Mouse (Mus musculus) embryonic facial prominence, embryonic 11.5 days (tissue): Measurements from ENCODE around the gene Kcna4. TPM values are rescaled to one million over a fixed set of nuclear protein-coding genes. Genes with fewer than 3 reads are reported as not detected.

ENCODE experiments used
- ATAC-seq: fragments of 200-750 bp; cut with Nextera tagmentation; replicated peaks from 2 replicates; pipeline ENCODE4 v1.8.0; 2017; ENCODE audit warnings: low read depth; ENCODE audit not compliant: insufficient number of reproducible peaks, low FRiP score, low TSS enrichment
- DNase-seq: peaks from one replicate; pipeline ENCODE4 v3.0.0-alpha.2; 2015; ENCODE audit warnings: low spot score
- H3K27ac ChIP-seq: fragments of 300-500 bp; sonication (generic); replicated peaks from 2 replicates; pipeline ENCODE4 v1.5.1; 2014; ENCODE audit warnings: mild to moderate bottlenecking, low read depth, low read length, control low read depth
- H3K27me3 ChIP-seq: fragments of 300-500 bp; sonication (generic); 2 replicates; pipeline ENCODE4 v1.6.1; 2014; ENCODE audit warnings: mild to moderate bottlenecking, low read length, moderate library complexity, mixed read lengths; ENCODE audit not compliant: control insufficient read depth, insufficient read depth
- H3K36me3 ChIP-seq: fragments of 300-500 bp; sonication (generic); replicated peaks from 2 replicates; pipeline ENCODE4 v1.6.1; 2014; ENCODE audit warnings: low read depth, mild to moderate bottlenecking, low read length, moderate library complexity, mixed read lengths; ENCODE audit not compliant: control insufficient read depth, insufficient read depth
- H3K4me1 ChIP-seq: fragments of 300-500 bp; sonication (generic); 2 replicates; pipeline ENCODE4 v1.6.1; 2014; ENCODE audit warnings: low read length, mixed read lengths; ENCODE audit not compliant: control insufficient read depth, insufficient read depth
- H3K4me2 ChIP-seq: fragments of 300-500 bp; sonication (generic); 2 replicates; pipeline ENCODE4 v1.6.1; 2014; ENCODE audit warnings: low read depth, mild to moderate bottlenecking, control low read depth, low read length, moderate library complexity
- H3K4me3 ChIP-seq: fragments of 300-500 bp; sonication (generic); 2 replicates; pipeline ENCODE4 v1.5.1; 2014; ENCODE audit warnings: low read depth, low read length, control low read depth
- H3K9ac ChIP-seq: fragments of 300-500 bp; sonication (generic); replicated peaks from 2 replicates; pipeline ENCODE4 v1.6.1; 2014; ENCODE audit warnings: mild to moderate bottlenecking, control low read depth, low read length
- H3K9me3 ChIP-seq: fragments of 300-500 bp; sonication (generic); replicated peaks from 2 replicates; pipeline ENCODE4 v1.6.1; 2016; ENCODE audit warnings: mild to moderate bottlenecking, low read length, inconsistent platforms, mixed read lengths; ENCODE audit not compliant: control insufficient read depth
- whole genome bisulfite sequencing: fragments of 180-500 bp; shearing (Covaris S2); extraction: QIAGEN DNeasy Blood & Tissue Kit; methylation state at CpG from one replicate; pipeline ENCODE4 v1.1.7; 2014; 5-methylcytosine and 5-hydroxymethylcytosine counted together
- polyA plus RNA-seq: library from polyadenylated mRNA; unstranded; fragments of >200 nt; fragmentation: Nextera tagmentation; extraction: Ambion mirVana; gene quantifications from 2 replicates; pipeline ENCODE4 v1.2.1, GENCODE M21; 2014

Kcna4 gene
- polyA plus RNA-seq = 0.11 and 0.68 TPM in 2 replicates

GRCm38 (mm10) chr2:107289990-107290696 is at the start of gene Kcna4:
Gene Kcna4, plus strand, starts transcription at chr2:107290639.
- no peaks in the 10 kb centered on the region for H3K36me3 ChIP-seq
- peak within 1 kb of the TSS; percentile 84 for H3K4me2 ChIP-seq
- 5% methylated on average over 24 of the region's 24 CpGs for WGBS
- H3K4me3 ChIP-seq = peak within 1 kb of the TSS; percentile 39
- no peak within 1 kb of the TSS for H3K27ac ChIP-seq
- DNase-seq (peak; percentile 69), ATAC-seq (peak; percentile 98)
- peak within 1 kb of the TSS; percentile 6; the same call in 1 of the 2 replicates for H3K9ac ChIP-seq
- no peaks in the 10 kb centered on the region for H3K27me3 ChIP-seq
- no peaks in the 10 kb centered on the region for H3K9me3 ChIP-seq
- H3K4me1 ChIP-seq = no peaks in the 10 kb centered on the region; the same call in 1 of the 2 replicates

GRCm38 (mm10) chr2:107258091-107258490 is 32.3 kb upstream of the Kcna4 start:
- no peaks in the 10 kb centered on the region for H3K36me3 ChIP-seq
- 81% methylated on average over 3 of the region's 3 CpGs for WGBS
- H3K4me3 ChIP-seq = no peak overlapping the region
- H3K27ac ChIP-seq = no peak overlapping the region
- no peak for ATAC-seq
- H3K9ac ChIP-seq = no peak overlapping the region
- H3K4me2 ChIP-seq = no peak overlapping the region
- no peak for DNase-seq
- no peaks in the 10 kb centered on the region for H3K27me3 ChIP-seq
- H3K9me3 ChIP-seq = no peaks in the 10 kb centered on the region
- H3K4me1 ChIP-seq = no peaks in the 10 kb centered on the region

GRCm38 (mm10) chr2:107266251-107266650 is 24.2 kb upstream of the Kcna4 start:
- DNase-seq (no peak), ATAC-seq (no peak)
- 68% methylated on average over 2 of the region's 2 CpGs for WGBS
- Histone ChIP-seq H3K4me1 (no peaks in the 10 kb centered on the region), H3K4me3 (no peak overlapping the region), H3K4me2 (no peak overlapping the region), H3K27me3 (no peaks in the 10 kb centered on the region), H3K9ac (no peak overlapping the region), H3K36me3 (no peaks in the 10 kb centered on the region), H3K9me3 (no peaks in the 10 kb centered on the region), H3K27ac (no peak overlapping the region)

- H3K9ac ChIP-seq = no peak overlapping the region
- WGBS = 77% methylated on average over 3 of the region's 3 CpGs
Measured at GRCm38 (mm10) chr2:107270050-107270449, 20.4 kb upstream of the Kcna4 start.

GRCm38 (mm10) chr2:107290697-107291019 is 219 bp downstream of the Kcna4 start:
- 0% methylated on average over 12 of the region's 12 CpGs for WGBS
- H3K36me3 ChIP-seq = no peaks in the 10 kb centered on the region
- ATAC-seq (peak; percentile 34), DNase-seq (no peak)
- H3K4me2 ChIP-seq = peak overlapping the region; percentile 84
- no peaks in the 10 kb centered on the region for H3K9me3 ChIP-seq
- H3K4me3 ChIP-seq = peak overlapping the region; percentile 39
- H3K4me1 ChIP-seq = no peaks in the 10 kb centered on the region; the same call in 1 of the 2 replicates
- no peaks in the 10 kb centered on the region for H3K27me3 ChIP-seq
- no peak overlapping the region for H3K27ac ChIP-seq
- peak overlapping the region; percentile 6; the same call in 1 of the 2 replicates for H3K9ac ChIP-seq

More at GRCm38 (mm10) chr2:107270050-107270449, 20.4 kb upstream of the Kcna4 start:
- no peak overlapping the region for H3K27ac ChIP-seq
- H3K27me3 ChIP-seq = no peaks in the 10 kb centered on the region
- no peaks in the 10 kb centered on the region for H3K9me3 ChIP-seq
- DNase-seq (no peak), ATAC-seq (no peak)
- no peaks in the 10 kb centered on the region for H3K4me1 ChIP-seq
- no peak overlapping the region for H3K4me2 ChIP-seq
- no peaks in the 10 kb centered on the region for H3K36me3 ChIP-seq
- no peak overlapping the region for H3K4me3 ChIP-seq

GRCm38 (mm10) chr2:107291142-107291541 is 703 bp downstream of the Kcna4 start:
- no peaks in the 10 kb centered on the region; the same call in 1 of the 2 replicates for H3K4me1 ChIP-seq
- peak; percentile 3 for DNase-seq

GRCm38 (mm10) chr2:107294521-107294920 is 4.1 kb downstream of the Kcna4 start:
- no peaks in the 10 kb centered on the region for H3K27me3 ChIP-seq
- no peaks in the 10 kb centered on the region; the same call in 1 of the 2 replicates for H3K4me1 ChIP-seq
- H3K27ac ChIP-seq = no peak overlapping the region
- ATAC-seq = no peak
- no peaks in the 10 kb centered on the region for H3K9me3 ChIP-seq
- DNase-seq = no peak
- 91% methylated on average over 7 of the region's 7 CpGs for WGBS
- no peak overlapping the region for H3K4me2 ChIP-seq
- no peak overlapping the region for H3K9ac ChIP-seq
- H3K4me3 ChIP-seq = no peak overlapping the region
- H3K36me3 ChIP-seq = no peaks in the 10 kb centered on the region

More at GRCm38 (mm10) chr2:107291142-107291541, 703 bp downstream of the Kcna4 start:
- WGBS = 4% methylated on average over 16 of the region's 16 CpGs
- Histone ChIP-seq H3K27me3 (no peaks in the 10 kb centered on the region), H3K4me3 (peak overlapping the region; percentile 39), H3K9ac (no peak overlapping the region), H3K4me2 (peak overlapping the region; percentile 84), H3K36me3 (no peaks in the 10 kb centered on the region), H3K27ac (no peak overlapping the region), H3K9me3 (no peaks in the 10 kb centered on the region)
- no peak for ATAC-seq

- Histone ChIP-seq H3K4me2 (no peak overlapping the region), H3K27me3 (no peaks in the 10 kb centered on the region), H3K9ac (no peak overlapping the region), H3K36me3 (no peaks in the 10 kb centered on the region), H3K9me3 (no peaks in the 10 kb centered on the region), H3K4me1 (no peaks in the 10 kb centered on the region), H3K27ac (no peak overlapping the region), H3K4me3 (no peak overlapping the region)
- no peak for ATAC-seq
- no peak for DNase-seq
- WGBS = 88% methylated on average over 4 of the region's 4 CpGs
Measured at GRCm38 (mm10) chr2:107301886-107302285, 11.4 kb downstream of the Kcna4 start.
